Mouse (Mus musculus) lung, embryonic 16.5 days (tissue): ENCODE measurements around the gene Abtb2. TPM values are rescaled to one million over a fixed set of nuclear protein-coding genes. Genes with fewer than 3 reads are reported as not detected.

Experiments used
- ATAC-seq: fragments of 200-750 bp; cut with Nextera tagmentation; 2 replicates; pipeline ENCODE4 v1.8.0; 2017; ENCODE audit warnings: low read depth, mild to moderate bottlenecking, moderate library complexity
- H3K27ac ChIP-seq: fragments of 300-500 bp; sonication (generic); 2 replicates; pipeline ENCODE4 v1.5.1; 2014; ENCODE audit warnings: mild to moderate bottlenecking, control low read depth, low read length
- H3K27me3 ChIP-seq: fragments of 300-500 bp; sonication (generic); 2 replicates; pipeline ENCODE4 v1.6.1; 2014; ENCODE audit warnings: low read depth, low read length, mixed read lengths; ENCODE audit not compliant: control insufficient read depth, insufficient read depth
- H3K36me3 ChIP-seq: fragments of 300-500 bp; sonication (generic); 2 replicates; pipeline ENCODE4 v1.6.1; 2014; ENCODE audit warnings: low read length; ENCODE audit not compliant: control insufficient read depth, insufficient read depth
- H3K4me1 ChIP-seq: fragments of 300-500 bp; sonication (generic); replicated peaks from 2 replicates; pipeline ENCODE4 v1.6.1; 2014; ENCODE audit warnings: low read length, mixed read lengths; ENCODE audit not compliant: control insufficient read depth, insufficient read depth
- H3K4me2 ChIP-seq: fragments of 300-500 bp; sonication (generic); 2 replicates; pipeline ENCODE4 v1.6.1; 2014; ENCODE audit warnings: low read depth, low read length, control low read depth
- H3K4me3 ChIP-seq: fragments of 300-500 bp; sonication (generic); 2 replicates; pipeline ENCODE4 v1.5.1; 2014; ENCODE audit warnings: mild to moderate bottlenecking, low read length, control low read depth
- H3K9ac ChIP-seq: fragments of 300-500 bp; sonication (generic); 2 replicates; pipeline ENCODE4 v1.6.1; 2014; ENCODE audit warnings: low read length, control low read depth
- H3K9me3 ChIP-seq: fragments of 300-500 bp; sonication (generic); 2 replicates; pipeline ENCODE4 v1.6.1; 2016; ENCODE audit warnings: low read length; ENCODE audit not compliant: control insufficient read depth
- WGBS: fragments of 180-500 bp; shearing (Covaris S2); extraction: QIAGEN DNeasy Blood & Tissue Kit; methylation state at CpG from one replicate; pipeline ENCODE4 v1.1.7; 2014; 5-methylcytosine and 5-hydroxymethylcytosine counted together
- polyA plus RNA-seq: library from polyadenylated mRNA; unstranded; fragments of >200 nt; fragmentation: Nextera tagmentation; extraction: Ambion mirVana; gene quantifications from 2 replicates; pipeline ENCODE4 v1.2.1, GENCODE M21; 2015

Gene Abtb2
- polyA plus RNA-seq, 1 experiment from 2014 or later: 7.7 TPM

GRCm38 (mm10) chr2:103684431-103684830, 118.3 kb downstream of the Abtb2 start:
- Histone ChIP-seq H3K36me3 (no peaks in the 10 kb centered on the region), H3K27ac (no peak overlapping the region), H3K9me3 (no peaks in the 10 kb centered on the region), H3K4me2 (no peak overlapping the region), H3K4me1 (peaks cover 5% of the 10 kb centered on the region; the same call in 1 of the 2 replicates), H3K4me3 (no peak overlapping the region), H3K27me3 (no peaks in the 10 kb centered on the region), H3K9ac (no peak overlapping the region)
- ATAC-seq: no peak
- WGBS: 73% methylated on average over 2 of the region's 2 CpGs

DNA sequence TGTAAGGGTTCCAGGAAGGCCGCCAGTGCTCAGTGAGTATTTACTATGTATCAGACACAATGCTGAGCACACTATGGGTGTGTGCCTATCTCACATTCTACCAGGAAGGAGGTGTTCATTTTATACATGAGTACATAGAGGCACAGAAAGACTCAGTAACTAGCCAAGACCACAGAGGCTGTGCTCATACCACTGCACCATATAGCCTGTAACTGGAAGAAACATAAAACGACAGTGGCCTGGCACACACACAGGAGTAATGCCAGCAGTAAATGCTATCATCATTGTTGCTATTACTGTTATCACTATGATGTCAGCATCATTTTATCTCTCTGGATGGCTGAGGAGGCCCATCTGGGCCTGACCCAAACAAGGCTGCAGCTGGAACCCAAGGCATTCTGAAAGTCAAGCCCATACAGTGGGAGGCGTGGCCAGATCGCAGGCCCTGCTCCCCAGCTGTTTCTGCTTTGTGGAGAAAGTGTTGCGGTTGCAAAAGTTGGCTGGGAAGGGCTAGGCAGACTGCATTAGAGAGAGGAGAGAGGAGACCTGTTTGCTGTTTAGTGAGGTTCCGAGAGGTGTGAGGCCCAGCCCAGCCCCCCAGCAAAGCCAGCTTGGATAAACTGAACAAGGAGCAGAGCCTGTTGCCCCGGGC, 118.9 kb downstream of the Abtb2 start:
- no peaks in the 10 kb centered on the region for H3K36me3 ChIP-seq
- no peaks in the 10 kb centered on the region for H3K9me3 ChIP-seq
- no peak overlapping the region for H3K9ac ChIP-seq
- H3K4me1 ChIP-seq: peaks cover 6% of the 10 kb centered on the region
- no peak overlapping the region for H3K4me3 ChIP-seq
- H3K4me2 ChIP-seq: no peak overlapping the region
- ATAC-seq: peak; percentile 91
- no peaks in the 10 kb centered on the region for H3K27me3 ChIP-seq
- H3K27ac ChIP-seq: 0 out of 2 replicates have a peak overlapping the region, but pooled peaks have one; percentile 1
- WGBS: 42% methylated on average over 7 of the region's 7 CpGs

GRCm38 (mm10) chr2:103685581-103685980, 119.5 kb downstream of the Abtb2 start:
- no peak overlapping the region for H3K9ac ChIP-seq
- no peaks in the 10 kb centered on the region for H3K27me3 ChIP-seq
- 0 out of 2 replicates have a peak overlapping the region, but pooled peaks have one; percentile 1 for H3K27ac ChIP-seq
- ATAC-seq: no peak
- no peak overlapping the region for H3K4me3 ChIP-seq
- H3K4me2 ChIP-seq: no peak overlapping the region
- no peaks in the 10 kb centered on the region for H3K36me3 ChIP-seq
- no peaks in the 10 kb centered on the region for H3K9me3 ChIP-seq
- WGBS: 83% methylated on average over 4 of the region's 4 CpGs
- peaks cover 11% of the 10 kb centered on the region for H3K4me1 ChIP-seq

- no peaks in the 10 kb centered on the region for H3K9me3 ChIP-seq
- H3K27me3 ChIP-seq: no peaks in the 10 kb centered on the region
- H3K36me3 ChIP-seq: no peaks in the 10 kb centered on the region
- no peak overlapping the region for H3K4me3 ChIP-seq
- no peak overlapping the region for H3K27ac ChIP-seq
- H3K9ac ChIP-seq: no peak overlapping the region
- ATAC-seq: no peak
- peaks cover 13% of the 10 kb centered on the region for H3K4me1 ChIP-seq
- no peak overlapping the region for H3K4me2 ChIP-seq
Measured at GRCm38 (mm10) chr2:103687143-103687542, 121.0 kb downstream of the Abtb2 start.

DNA sequence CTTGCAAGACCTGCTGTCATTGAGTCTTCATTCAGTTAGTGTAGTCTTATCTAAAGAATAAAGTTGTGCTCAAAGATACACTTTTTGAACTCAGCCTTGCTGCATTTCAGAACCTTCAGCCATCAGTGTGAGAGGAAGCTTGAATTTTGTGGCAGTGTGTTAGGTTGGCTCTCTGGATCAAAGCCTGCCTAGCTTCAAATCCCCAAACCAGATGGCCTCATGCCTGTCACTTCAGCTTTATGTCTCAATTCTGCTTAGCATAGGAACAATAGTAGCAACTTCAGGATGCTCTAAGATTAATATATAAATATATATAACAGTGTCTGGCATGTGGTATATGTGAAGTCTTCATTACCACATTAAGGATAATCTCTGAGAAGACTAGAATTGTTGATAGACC, 121.8 kb downstream of the Abtb2 start:
- Histone ChIP-seq H3K4me1 (peaks cover 13% of the 10 kb centered on the region), H3K9ac (no peak overlapping the region), H3K4me3 (no peak overlapping the region), H3K27ac (no peak overlapping the region), H3K9me3 (no peaks in the 10 kb centered on the region), H3K36me3 (no peaks in the 10 kb centered on the region), H3K27me3 (no peaks in the 10 kb centered on the region), H3K4me2 (no peak overlapping the region)
- no peak for ATAC-seq

- 52% methylated on average over 6 of the region's 6 CpGs for WGBS
- Histone ChIP-seq H3K4me1 (peaks cover 11% of the 10 kb centered on the region), H3K27me3 (no peaks in the 10 kb centered on the region), H3K9ac (peak overlapping the region; percentile 31; the same call in 1 of the 2 replicates), H3K36me3 (no peaks in the 10 kb centered on the region), H3K9me3 (no peaks in the 10 kb centered on the region), H3K4me3 (no peak overlapping the region), H3K4me2 (no peak overlapping the region), H3K27ac (peak overlapping the region; percentile 37; the same call in 1 of the 2 replicates)
- peak; percentile 68 for ATAC-seq
Measured at GRCm38 (mm10) chr2:103690425-103690824, 124.3 kb downstream of the Abtb2 start.

DNA sequence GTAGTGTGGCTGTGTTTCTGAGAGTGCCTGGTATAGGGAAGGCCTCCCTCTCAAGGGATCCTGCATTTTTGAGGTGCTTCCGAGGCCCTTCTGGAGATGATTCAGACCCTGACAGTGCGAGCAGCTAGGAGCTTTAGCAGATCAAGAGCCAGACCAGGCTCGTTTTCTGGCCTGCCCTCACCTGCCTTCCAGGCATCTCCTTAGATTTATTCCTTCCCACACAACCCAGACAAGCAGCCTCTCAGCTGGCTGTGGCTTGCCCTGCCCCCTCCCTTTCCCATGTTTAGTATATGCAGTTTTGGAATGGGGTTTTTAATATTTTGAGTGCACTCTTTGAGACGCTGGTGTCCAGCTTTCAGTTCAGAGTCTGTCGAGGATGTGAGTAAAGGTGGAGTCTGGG, 124.7 kb downstream of the Abtb2 start:
- peak overlapping the region; percentile 31; the same call in 1 of the 2 replicates for H3K9ac ChIP-seq
- no peak overlapping the region for H3K4me3 ChIP-seq
- no peak for ATAC-seq
- WGBS: 54% methylated on average over 5 of the region's 5 CpGs
- no peak overlapping the region for H3K4me2 ChIP-seq
- H3K27me3 ChIP-seq: no peaks in the 10 kb centered on the region
- no peak overlapping the region for H3K27ac ChIP-seq
- no peaks in the 10 kb centered on the region for H3K9me3 ChIP-seq
- peaks cover 8% of the 10 kb centered on the region for H3K4me1 ChIP-seq
- H3K36me3 ChIP-seq: no peaks in the 10 kb centered on the region

- Histone ChIP-seq H3K4me3 (no peak overlapping the region), H3K9ac (no peak overlapping the region), H3K27me3 (no peaks in the 10 kb centered on the region), H3K36me3 (no peaks in the 10 kb centered on the region), H3K9me3 (no peaks in the 10 kb centered on the region), H3K4me2 (no peak overlapping the region), H3K4me1 (peaks cover 8% of the 10 kb centered on the region), H3K27ac (no peak overlapping the region)
- ATAC-seq: no peak
- WGBS: 62% methylated on average over 1 of the region's 1 CpGs
Measured at GRCm38 (mm10) chr2:103691278-103691677, 125.2 kb downstream of the Abtb2 start.

DNA sequence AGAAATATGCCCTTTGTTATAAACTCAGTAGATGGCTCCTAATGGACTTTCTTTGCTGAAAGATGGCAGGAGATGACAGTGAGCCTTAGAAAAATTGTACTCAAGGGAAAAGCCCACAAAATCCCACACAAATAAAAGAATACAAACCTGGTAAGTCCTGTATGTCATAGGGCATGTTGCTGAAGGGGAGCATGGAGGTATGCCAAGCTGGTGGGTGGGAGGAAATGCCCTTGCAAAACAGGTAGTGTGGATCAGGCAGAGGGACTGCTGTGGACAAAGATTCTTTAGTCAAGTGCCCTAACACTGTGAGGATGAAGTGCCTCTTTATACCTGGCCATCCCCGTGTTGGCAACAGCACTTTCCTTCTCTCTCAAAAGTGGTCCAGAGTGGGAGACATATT, 126.7 kb downstream of the Abtb2 start:
- WGBS: 50% methylated on average over 1 of the region's 1 CpGs
- H3K36me3 ChIP-seq: no peaks in the 10 kb centered on the region
- ATAC-seq: no peak
- H3K9me3 ChIP-seq: no peaks in the 10 kb centered on the region
- no peak overlapping the region for H3K9ac ChIP-seq
- peaks cover 8% of the 10 kb centered on the region for H3K4me1 ChIP-seq
- H3K4me3 ChIP-seq: no peak overlapping the region
- H3K27me3 ChIP-seq: no peaks in the 10 kb centered on the region
- no peak overlapping the region for H3K4me2 ChIP-seq
- no peak overlapping the region for H3K27ac ChIP-seq
